Mouse (Mus musculus) erythroblast, embryonic 14.5 days (primary cell): ENCODE results near the gene Tspan2. TPM values are rescaled to one million over a fixed set of nuclear protein-coding genes. Genes with fewer than 3 reads are reported as not detected.

ENCODE experiments used
- H3K27me3 ChIP-seq: 2 replicates; pipeline ENCODE4 v1.6.1; 2012; ENCODE audit warnings: inconsistent platforms; ENCODE audit not compliant: control insufficient read depth
- H3K36me3 ChIP-seq: 2 replicates; pipeline ENCODE4 v1.6.1; 2012; ENCODE audit warnings: mild to moderate bottlenecking, inconsistent platforms; ENCODE audit not compliant: control insufficient read depth
- H3K4me1 ChIP-seq: 2 replicates; pipeline ENCODE4 v1.6.1; 2012; ENCODE audit warnings: inconsistent platforms; ENCODE audit not compliant: control insufficient read depth
- H3K4me3 ChIP-seq: replicated peaks from 2 replicates; pipeline ENCODE3; 2012; ENCODE audit warnings: moderate library complexity, mild to moderate bottlenecking, inconsistent platforms
- H3K9me3 ChIP-seq: 2 replicates; pipeline ENCODE4 v1.6.1; 2012; ENCODE audit warnings: low read length, inconsistent platforms, mixed read lengths; ENCODE audit not compliant: control insufficient read depth
- GATA1 ChIP-seq: IDR thresholded peaks from 2 replicates; pipeline ENCODE4 v1.6.1; 2012; ENCODE audit warnings: low read length, inconsistent platforms, mixed read lengths
- TAL1 ChIP-seq: IDR thresholded peaks from 3 replicates; pipeline ENCODE4 v1.6.1; 2012; ENCODE audit warnings: low read length, inconsistent platforms, mixed read lengths
- polyA plus RNA-seq: library from polyadenylated mRNA; stranded (reverse); fragments of >175 nt; gene quantifications from 2 replicates; pipeline ENCODE4 v1.2.3, GENCODE M21; 2012

The Tspan2 gene
- polyA plus RNA-seq, 1 experiment, result not detected

DNA sequence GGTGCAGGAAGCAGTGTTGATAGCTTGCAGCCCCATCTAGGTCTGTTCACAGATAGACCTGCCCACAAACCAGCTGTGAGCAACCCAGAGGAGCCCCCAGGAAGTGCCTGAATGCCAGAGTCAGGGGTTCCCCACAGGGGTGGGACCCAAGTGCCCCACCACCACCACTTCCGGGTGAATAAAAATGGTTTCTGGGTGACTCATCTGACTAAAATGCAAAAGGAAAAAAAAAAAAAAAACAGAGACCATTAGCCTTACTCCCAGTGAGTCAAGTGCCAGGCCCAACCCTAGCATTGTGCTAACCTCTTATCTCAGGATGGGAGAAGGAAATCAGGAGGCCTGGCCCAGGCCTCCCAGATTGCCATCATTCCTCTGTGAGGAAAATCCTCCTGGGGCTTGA, 21.5 kb downstream of the Tspan2 start:
- Histone ChIP-seq H3K4me3 (no peak overlapping the region), H3K36me3 (no peaks in the 10 kb centered on the region), H3K9me3 (no peaks in the 10 kb centered on the region), H3K27me3 (no peaks in the 10 kb centered on the region), H3K4me1 (no peaks in the 10 kb centered on the region)
- TF ChIP-seq GATA1, result no peak
- no peak for TF ChIP-seq TAL1

DNA sequence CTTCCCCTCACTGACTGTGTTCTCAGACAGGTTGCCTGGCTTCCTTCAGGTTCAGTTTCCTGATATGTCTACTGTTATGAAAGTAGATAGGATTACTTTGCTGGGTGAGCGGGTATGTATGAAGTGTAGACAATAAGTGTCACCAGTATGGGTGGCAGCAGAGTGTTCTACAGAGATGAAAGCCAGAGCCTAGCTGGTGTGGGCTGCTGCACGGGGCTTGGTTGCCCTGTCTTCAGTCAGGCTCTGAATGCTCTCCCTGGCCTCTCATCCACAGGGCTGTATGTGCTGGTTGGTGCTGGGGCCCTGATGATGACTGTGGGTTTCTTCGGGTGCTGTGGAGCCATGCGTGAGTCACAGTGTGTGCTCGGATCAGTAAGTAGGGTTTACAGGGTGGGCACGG, 22.7 kb downstream of the Tspan2 start:
- Histone ChIP-seq H3K4me1 (no peaks in the 10 kb centered on the region), H3K27me3 (no peaks in the 10 kb centered on the region), H3K9me3 (no peaks in the 10 kb centered on the region), H3K4me3 (no peak overlapping the region), H3K36me3 (no peaks in the 10 kb centered on the region)
- TF ChIP-seq TAL1 (no peak), GATA1 (no peak)

DNA sequence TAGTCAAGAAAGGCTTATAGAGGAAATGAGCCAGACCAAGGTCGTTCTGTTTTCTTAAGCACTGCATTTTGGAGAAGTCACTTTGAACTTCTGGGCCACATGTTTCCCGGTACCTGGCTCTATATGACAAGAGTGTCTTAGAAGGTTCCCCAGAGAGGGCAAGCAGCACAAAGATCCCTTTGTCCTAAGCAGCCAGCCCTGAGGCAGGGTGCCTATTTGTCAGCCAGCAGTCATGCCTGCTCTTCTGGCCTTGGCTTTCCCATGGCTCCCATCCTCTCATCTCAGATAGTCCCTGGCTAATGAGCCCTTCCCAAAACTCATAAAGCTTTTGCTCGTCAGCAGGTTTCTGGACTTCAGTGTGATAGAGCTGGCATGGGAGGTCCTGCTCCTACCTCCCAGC, 25.9 kb downstream of the Tspan2 start:
- Histone ChIP-seq H3K9me3 (no peaks in the 10 kb centered on the region), H3K36me3 (no peaks in the 10 kb centered on the region), H3K27me3 (no peaks in the 10 kb centered on the region), H3K4me1 (no peaks in the 10 kb centered on the region), H3K4me3 (no peak overlapping the region)
- TF ChIP-seq GATA1 (no peak), TAL1 (no peak)

DNA sequence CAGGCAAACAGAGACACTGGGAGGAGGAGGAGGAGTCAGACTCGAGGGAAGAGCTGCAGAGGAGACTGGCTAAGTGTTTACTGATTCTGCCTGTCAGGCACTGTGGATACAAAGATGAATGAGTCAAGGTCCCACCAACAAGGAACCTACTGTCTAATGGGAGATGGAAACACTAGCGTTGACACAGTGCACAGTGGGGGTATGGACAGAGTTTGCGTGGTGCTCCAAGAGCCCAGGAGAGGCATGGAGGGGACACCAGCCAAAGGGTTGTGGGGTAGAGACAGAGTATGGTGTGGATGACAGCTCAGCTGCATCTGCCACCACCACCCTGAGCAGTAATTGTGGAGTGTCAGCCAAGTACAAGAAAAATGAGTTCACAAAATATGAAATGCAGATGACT, 28.1 kb downstream of the Tspan2 start:
- H3K4me3 ChIP-seq, result no peak overlapping the region
- no peaks in the 10 kb centered on the region for H3K27me3 ChIP-seq
- H3K36me3 ChIP-seq, result no peaks in the 10 kb centered on the region
- TF ChIP-seq TAL1 (no peak), GATA1 (no peak)
- H3K9me3 ChIP-seq, result no peaks in the 10 kb centered on the region
- no peaks in the 10 kb centered on the region for H3K4me1 ChIP-seq

DNA sequence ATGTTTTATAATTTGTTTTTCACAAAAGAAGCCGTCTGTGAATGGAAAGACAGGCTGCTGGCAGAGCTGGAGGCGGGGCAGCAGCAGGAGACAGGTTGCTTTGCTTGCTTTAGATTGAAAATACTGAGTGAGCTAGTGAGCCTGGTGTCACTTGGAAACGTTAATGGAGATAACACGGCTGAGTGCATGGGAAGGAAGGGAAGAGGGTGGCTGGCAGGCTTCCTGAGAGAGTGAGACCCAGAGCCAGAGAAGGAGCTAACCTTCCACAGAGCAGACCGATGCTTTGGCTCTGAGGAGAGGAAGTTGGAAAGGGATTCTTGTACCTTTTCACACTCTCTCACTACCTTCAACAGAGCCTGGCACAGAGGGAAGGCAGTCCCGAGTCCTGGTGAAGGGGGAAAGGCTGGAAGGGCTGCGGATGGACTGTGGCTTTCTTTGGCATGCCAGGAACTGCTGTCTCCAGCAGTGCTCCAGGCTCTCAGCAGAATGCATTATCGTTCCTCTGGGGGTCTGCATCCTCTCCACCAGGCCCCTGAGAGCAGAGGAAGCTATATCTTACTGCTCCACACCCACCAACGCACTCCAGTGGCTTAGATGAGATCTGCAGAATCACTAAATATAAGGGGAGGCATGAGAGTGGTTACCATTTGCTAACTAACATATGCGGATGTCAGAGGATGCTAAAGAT, 29.5 kb downstream of the Tspan2 start:
- Histone ChIP-seq H3K4me3 (no peak overlapping the region), H3K27me3 (no peaks in the 10 kb centered on the region), H3K4me1 (no peaks in the 10 kb centered on the region), H3K36me3 (no peaks in the 10 kb centered on the region), H3K9me3 (no peaks in the 10 kb centered on the region)
- no peak for TF ChIP-seq TAL1
- TF ChIP-seq GATA1, result no peak

DNA sequence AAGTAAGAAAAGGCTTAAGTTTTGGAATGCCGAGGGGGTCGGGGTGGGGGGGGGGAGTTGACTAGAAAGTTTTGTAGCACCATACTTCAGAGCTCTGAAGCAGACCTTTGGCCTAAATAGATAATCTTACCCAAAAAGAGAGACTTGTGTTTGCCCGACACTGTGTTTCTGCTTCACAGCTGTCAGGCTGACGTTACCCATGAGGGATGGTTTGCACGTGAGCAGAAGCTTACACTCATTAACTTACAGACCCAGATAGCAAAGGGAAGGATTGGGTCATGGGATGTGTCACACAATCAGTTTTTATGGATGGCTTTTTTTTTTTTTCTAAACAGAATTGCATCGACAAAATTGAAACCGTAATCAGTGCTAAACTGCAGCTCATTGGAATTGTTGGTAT, 30.5 kb downstream of the Tspan2 start:
- Histone ChIP-seq H3K4me1 (no peaks in the 10 kb centered on the region), H3K4me3 (no peak overlapping the region), H3K27me3 (no peaks in the 10 kb centered on the region), H3K36me3 (no peaks in the 10 kb centered on the region), H3K9me3 (no peaks in the 10 kb centered on the region)
- TF ChIP-seq TAL1 (no peak), GATA1 (no peak)

DNA sequence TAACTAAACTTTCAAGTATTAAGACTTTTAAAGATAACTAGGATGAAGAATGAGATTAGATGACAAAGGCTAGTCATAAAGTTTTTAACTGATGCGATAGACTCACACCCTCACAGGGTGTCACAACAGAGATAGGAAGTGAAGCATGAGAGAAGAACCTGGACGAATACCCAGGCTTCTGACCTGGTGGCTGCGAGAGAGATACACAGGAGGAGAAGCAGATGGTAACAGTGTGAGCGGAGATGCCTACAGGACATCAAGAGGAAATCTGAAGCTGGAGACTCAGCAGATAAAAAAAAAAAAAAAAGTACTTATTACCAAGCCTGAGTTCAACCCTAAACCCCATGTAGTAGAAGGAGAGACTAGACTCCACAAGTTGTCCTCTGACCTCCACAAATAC, 38.7 kb downstream of the Tspan2 start:
- H3K27me3 ChIP-seq, result no peaks in the 10 kb centered on the region
- no peaks in the 10 kb centered on the region for H3K4me1 ChIP-seq
- TF ChIP-seq GATA1 (no peak), TAL1 (no peak)
- H3K36me3 ChIP-seq, result no peaks in the 10 kb centered on the region
- H3K9me3 ChIP-seq, result no peaks in the 10 kb centered on the region
- no peak overlapping the region for H3K4me3 ChIP-seq

DNA sequence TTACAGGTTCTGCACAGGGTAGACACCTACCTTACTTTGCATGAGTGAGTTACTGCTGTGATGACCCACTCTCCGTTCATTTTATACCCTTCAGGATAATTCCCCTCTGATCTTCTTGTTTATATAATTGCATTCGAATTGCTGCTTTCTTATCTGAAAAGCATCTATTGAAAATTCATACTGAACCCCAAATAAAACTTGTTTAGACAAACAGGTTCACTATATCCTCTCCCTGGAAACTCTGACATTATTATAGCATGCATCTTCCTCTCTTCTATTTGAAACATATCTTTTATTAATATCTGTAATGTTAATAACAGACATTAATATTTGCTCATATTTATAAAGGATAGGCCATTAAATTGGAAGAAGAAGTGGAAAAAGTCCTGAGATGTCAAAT, 48.3 kb downstream of the Tspan2 start, which contains the start of gene Tshb:
Gene Tshb, minus strand, starts transcription at position 101 of the 400 bp plus-strand sequence.
- Histone ChIP-seq H3K4me1 (no peaks in the 10 kb centered on the region), H3K27me3 (no peaks in the 10 kb centered on the region), H3K4me3 (no peak within 1 kb of the TSS), H3K9me3 (no peaks in the 10 kb centered on the region), H3K36me3 (no peaks in the 10 kb centered on the region)
- TF ChIP-seq GATA1 (no peak), TAL1 (no peak)

DNA sequence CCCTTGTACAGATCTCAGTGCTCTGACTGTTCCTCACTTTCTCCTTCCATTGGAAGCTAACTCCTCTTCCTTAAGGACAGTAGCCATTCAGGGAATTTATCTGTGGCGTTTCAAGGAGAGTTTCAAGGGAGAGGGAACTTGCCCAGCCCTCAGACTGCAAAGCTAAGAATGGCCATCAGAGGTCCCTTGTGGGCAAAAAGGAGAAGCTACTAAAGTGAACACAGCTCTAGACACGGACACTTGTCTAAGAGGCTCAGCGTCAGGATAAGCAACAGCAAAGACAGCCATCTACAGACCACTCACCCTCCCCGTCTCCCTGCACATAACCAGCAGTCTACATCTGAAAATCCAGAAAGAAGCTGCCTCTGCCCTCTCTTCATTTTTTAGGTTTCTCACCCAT, 53.0 kb downstream of the Tspan2 start:
- TF ChIP-seq GATA1, result no peak
- no peak for TF ChIP-seq TAL1
- Histone ChIP-seq H3K36me3 (no peaks in the 10 kb centered on the region), H3K9me3 (no peaks in the 10 kb centered on the region), H3K27me3 (no peaks in the 10 kb centered on the region), H3K4me3 (no peak overlapping the region), H3K4me1 (no peaks in the 10 kb centered on the region)

DNA sequence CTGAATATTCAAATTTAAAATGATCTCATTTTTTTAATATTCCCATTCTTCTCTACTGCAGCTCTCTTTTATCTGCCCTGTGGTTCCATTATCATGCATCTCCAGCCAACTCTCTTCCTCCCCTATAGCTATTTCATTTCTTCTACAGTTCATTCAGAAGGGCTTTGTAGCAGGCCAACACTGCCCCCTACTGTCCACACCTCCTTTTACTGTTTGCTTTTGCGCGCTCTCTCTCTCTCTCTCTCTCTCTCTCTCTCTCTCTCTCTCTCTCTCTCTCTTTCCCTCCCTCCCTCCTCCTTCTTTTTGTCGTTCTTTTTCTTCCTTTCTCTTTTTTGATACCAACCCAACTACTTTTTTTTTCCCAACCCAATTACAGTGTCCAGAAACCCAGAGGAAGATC, 69.6 kb downstream of the Tspan2 start:
- no peaks in the 10 kb centered on the region for H3K4me1 ChIP-seq
- H3K27me3 ChIP-seq, result no peaks in the 10 kb centered on the region
- no peaks in the 10 kb centered on the region for H3K36me3 ChIP-seq
- H3K9me3 ChIP-seq, result peaks cover 3% of the 10 kb centered on the region; the same call in 1 of the 2 replicates
- TF ChIP-seq GATA1 (no peak), TAL1 (no peak)
- no peak overlapping the region for H3K4me3 ChIP-seq
